8 mouse cellular contexts compared by ENCODE assay signal in the genomic region with DNA sequence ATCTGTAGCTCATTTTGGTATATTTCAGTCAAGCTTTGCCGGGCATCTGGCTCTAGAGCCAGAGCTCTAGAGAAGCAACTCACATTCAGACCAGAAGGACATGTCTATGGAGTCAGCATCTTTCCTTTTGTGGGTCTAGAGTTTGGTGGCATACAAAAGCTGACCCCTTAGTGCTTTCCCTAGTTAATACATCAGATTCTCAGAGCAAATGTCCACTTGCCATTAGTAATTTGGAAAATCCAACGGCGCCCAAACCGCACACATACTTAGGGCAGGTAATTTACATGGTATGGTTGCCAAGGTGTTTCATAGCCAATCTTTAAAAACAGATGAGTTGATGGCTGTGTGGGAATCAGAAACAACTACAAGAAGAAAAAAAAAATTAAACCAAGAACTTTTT. TPM values are rescaled to one million over a fixed set of nuclear protein-coding genes. Genes with fewer than 3 reads are reported as not detected.
A peak's percentile ranks its signal among the peaks of the same experiment; 100 is the strongest.
DNase-seq lines count a peak whose midpoint lies in the region; ATAC-seq lines count a peak whose summit lies in the region.

No protein-coding gene starts in this region.

- WGBS in heart, embryonic 14.5 days, result 56% methylated on average over 4 of the region's 4 CpGs
- WGBS in embryonic facial prominence, embryonic 12.5 days, result 66% methylated on average over 4 of the region's 4 CpGs
- WGBS in hindbrain, embryonic 15.5 days, result 90% methylated on average over 4 of the region's 4 CpGs
- WGBS in midbrain, embryonic 12.5 days, result 91% methylated on average over 4 of the region's 4 CpGs

- intact Hi-C loops in heart, postnatal 10 days (cut with DNase I), result loop anchor here (5.0 kb wide), 2 partner anchors 264 to 279 kb away; no protein-coding TSS in a partner anchor
- intact Hi-C loops in left cerebral cortex, postnatal 25 days (cut with DNase I), result no loop called here

- no peaks in the 10 kb centered on the region for H3K9me3 ChIP-seq in heart, embryonic 14.5 days (ENCODE audit: control insufficient read depth, low read length)
- no peaks in the 10 kb centered on the region for H3K9me3 ChIP-seq in embryonic facial prominence, embryonic 12.5 days
- H3K9me3 ChIP-seq in hindbrain, embryonic 15.5 days, result no peaks in the 10 kb centered on the region
- H3K9me3 ChIP-seq in midbrain, embryonic 12.5 days, result no peaks in the 10 kb centered on the region

- peak overlapping the region; percentile 67 for H3K4me2 ChIP-seq in heart, embryonic 14.5 days (ENCODE audit: low read length)
- H3K4me2 ChIP-seq in embryonic facial prominence, embryonic 12.5 days (replicated peaks), result peak overlapping the region; percentile 64
- H3K4me2 ChIP-seq in hindbrain, embryonic 15.5 days, result peak overlapping the region; percentile 96
- peak overlapping the region; percentile 87; the same call in 1 of the 2 replicates for H3K4me2 ChIP-seq in midbrain, embryonic 12.5 days (replicated peaks)

- peak overlapping the region; percentile 97 to 99 for H3K27ac ChIP-seq in heart, embryonic 14.5 days (replicated peaks in 1 of 2; ENCODE audit: control insufficient read depth in 1 of 2, insufficient read depth in 1 of 2, low read depth in 2 of 2, low read length in 2 of 2)
- peak overlapping the region; percentile 98 for H3K27ac ChIP-seq in embryonic facial prominence, embryonic 12.5 days
- no peak overlapping the region; the same call in 1 of the 2 replicates for H3K27ac ChIP-seq in hindbrain, embryonic 15.5 days (replicated peaks)
- no peak overlapping the region for H3K27ac ChIP-seq in midbrain, embryonic 12.5 days (replicated peaks)

- peaks cover 21% of the 10 kb centered on the region for H3K36me3 ChIP-seq in heart, embryonic 14.5 days (ENCODE audit: control insufficient read depth, insufficient read depth, low read length)
- peaks cover 10% of the 10 kb centered on the region for H3K36me3 ChIP-seq in embryonic facial prominence, embryonic 12.5 days
- no peaks in the 10 kb centered on the region for H3K36me3 ChIP-seq in hindbrain, embryonic 15.5 days
- H3K36me3 ChIP-seq in midbrain, embryonic 12.5 days, result no peaks in the 10 kb centered on the region

- H3K27me3 ChIP-seq in heart, embryonic 14.5 days (ENCODE audit: control insufficient read depth, insufficient read depth, low read length), result no peaks in the 10 kb centered on the region
- no peaks in the 10 kb centered on the region for H3K27me3 ChIP-seq in embryonic facial prominence, embryonic 12.5 days
- H3K27me3 ChIP-seq in hindbrain, embryonic 15.5 days, result no peaks in the 10 kb centered on the region
- H3K27me3 ChIP-seq in midbrain, embryonic 12.5 days, result no peaks in the 10 kb centered on the region

- no peak for ATAC-seq in heart, embryonic 14.5 days (ENCODE audit: insufficient number of reproducible peaks, insufficient read depth, low FRiP score, low read depth)
- ATAC-seq in embryonic facial prominence, embryonic 12.5 days (ENCODE audit: insufficient number of reproducible peaks, insufficient read depth, low FRiP score, low TSS enrichment), result no peak
- ATAC-seq in hindbrain, embryonic 15.5 days (ENCODE audit: low FRiP score, low read depth), result no peak
- ATAC-seq in midbrain, embryonic 12.5 days (ENCODE audit: low FRiP score, low read depth), result no peak

- H3K4me3 ChIP-seq in heart, embryonic 14.5 days (ENCODE audit: control insufficient read depth in 1 of 2, insufficient read depth in 1 of 2, low read depth in 1 of 2, low read length in 2 of 2), result peak overlapping the region; percentile 72 to 84; a peak in 3 of 4 replicates
- H3K4me3 ChIP-seq in embryonic facial prominence, embryonic 12.5 days, result peak overlapping the region; percentile 63
- H3K4me3 ChIP-seq in hindbrain, embryonic 15.5 days, result peak overlapping the region; percentile 50; the same call in 1 of the 2 replicates
- no peak overlapping the region; the same call in 1 of the 2 replicates for H3K4me3 ChIP-seq in midbrain, embryonic 12.5 days

- H3K4me1 ChIP-seq in heart, embryonic 14.5 days (ENCODE audit: control insufficient read depth in 2 of 2, insufficient read depth in 2 of 2, low read length in 2 of 2), result peaks cover 15 to 49% of the 10 kb centered on the region in 2 experiments
- peaks cover 35% of the 10 kb centered on the region for H3K4me1 ChIP-seq in embryonic facial prominence, embryonic 12.5 days
- H3K4me1 ChIP-seq in hindbrain, embryonic 15.5 days (replicated peaks), result peaks cover 11% of the 10 kb centered on the region
- peaks cover 10% of the 10 kb centered on the region; the same call in 1 of the 2 replicates for H3K4me1 ChIP-seq in midbrain, embryonic 12.5 days

- no peak for DNase-seq in heart, postnatal 10 days
- DNase-seq in thymus, postnatal 10 days (ENCODE audit: low spot score in 2 of 2), result no peak
- no peak for DNase-seq in left cerebral cortex, postnatal 25 days (ENCODE audit: low spot score in 2 of 2)
- no peak for DNase-seq in Muller cell, postnatal 12 days (ENCODE audit: inconsistent ontology term)

- peak overlapping the region; percentile 94 for H3K9ac ChIP-seq in heart, embryonic 14.5 days (ENCODE audit: low read length)
- H3K9ac ChIP-seq in embryonic facial prominence, embryonic 12.5 days, result peak overlapping the region; percentile 84
- no peak overlapping the region for H3K9ac ChIP-seq in hindbrain, embryonic 15.5 days
- H3K9ac ChIP-seq in midbrain, embryonic 12.5 days (replicated peaks), result no peak overlapping the region

RNA-seq across cellular contexts. Expression of a gene that starts 1.2 kb away (rescaled TPM):
- polyA plus RNA-seq in heart, embryonic 14.5 days (2014; fragmentation: Nextera tagmentation; extraction: Ambion mirVana), result 47.3 and 49.0 TPM in 2 replicates
- 10 to 100 TPM; 57.7 to 70.6 TPM for total RNA-seq in heart, postnatal 10 days (2021)
- polyA plus RNA-seq in embryonic facial prominence, embryonic 12.5 days (2016; fragmentation: Nextera tagmentation; extraction: Ambion mirVana), result 48.0 and 51.8 TPM in 2 replicates
- polyA plus RNA-seq in hindbrain, embryonic 15.5 days (2015; fragmentation: Nextera tagmentation; extraction: Ambion mirVana), result 7.1 and 7.8 TPM in 2 replicates
- 9.4 and 11.9 TPM in 2 replicates for polyA plus RNA-seq in midbrain, embryonic 12.5 days (2016; fragmentation: Nextera tagmentation; extraction: Ambion mirVana)
- 1 to 10 TPM; 4.0 to 4.1 TPM for total RNA-seq in left cerebral cortex, postnatal 25 days (2021)

Comparison
In these comparisons a context has a peak if more than half of its experiments do, and no peak if none do; other contexts are left out.
1. H3K27ac ChIP-seq: peak in heart, embryonic 14.5 days (2 of 2) and embryonic facial prominence, embryonic 12.5 days (single experiment); none in hindbrain, embryonic 15.5 days (single experiment) and midbrain, embryonic 12.5 days (single experiment).
2. H3K9ac ChIP-seq: peak in heart, embryonic 14.5 days (single experiment) and embryonic facial prominence, embryonic 12.5 days (single experiment); none in hindbrain, embryonic 15.5 days (single experiment) and midbrain, embryonic 12.5 days (single experiment).
3. Peak in every context shown above with its lines, with median percentiles within 50 percentile points of each other: H3K4me2 ChIP-seq.